Mouse (Mus musculus): ENCODE measurements around the gene Bgn. TPM values are rescaled to one million over a fixed set of nuclear protein-coding genes. Genes with fewer than 3 reads are reported as not detected.

The Bgn gene
- total RNA-seq (2012; rRNA removed): not detected in 2 replicates
- total RNA-seq (2014; rRNA removed): not detected in 2 replicates
- not detected in 2 replicates for polyA plus RNA-seq (2012; ENCODE audit: insufficient read length, low read depth)

- Histone ChIP-seq H3K9me3 (replicated peaks; ENCODE audit: low read length) (no peaks in the 10 kb centered on the region), H3K4me1 (ENCODE audit: control insufficient read depth in 1 of 2, insufficient read depth in 2 of 2) (peaks cover 0 to 16% of the 10 kb centered on the region in 2 experiments; a peak in 2 of 4 replicates), H3K4me2 (ENCODE audit: insufficient read depth, low read depth, poor library complexity, severe bottlenecking) (no peak within 1 kb of the TSS), H3K27ac (ENCODE audit: insufficient read depth, low read depth) (no peak within 1 kb of the TSS), H3K36me3 (replicated peaks in 1 of 2; ENCODE audit: control insufficient read depth in 1 of 2, insufficient read depth in 1 of 2, low read length in 1 of 2) (no peaks in the 10 kb centered on the region), H3K4me3 (replicated peaks in 1 of 3; ENCODE audit: low read depth in 2 of 3, low read length in 2 of 3, poor library complexity in 1 of 3) (no peak within 1 kb of the TSS), H3K9ac (ENCODE audit: insufficient read depth, low read depth) (no peak within 1 kb of the TSS), H3K79me2 (replicated peaks; ENCODE audit: control insufficient read depth, extremely low read depth, insufficient read depth, poor library complexity, severe bottlenecking) (no peaks in the 10 kb centered on the region), H3K27me3 (replicated peaks) (no peaks in the 10 kb centered on the region)
- in situ Hi-C loops (cut with MboI; ENCODE audit: low pct_ligation_motif_present, low pct_unique_long_range_greater_than_20kb, low sequenced_read_pairs) (no loop called here), dilution Hi-C loops (cut with MboI; ENCODE audit: extremely low pct_ligation_motif_present, extremely low pct_unique_long_range_greater_than_20kb, low sequenced_read_pairs) (no loop called here)
- TF ChIP-seq EP300 (IDR thresholded peaks at IDR 0.05; ENCODE audit: low read length): no peak
- TF ChIP-seq MAZ (IDR thresholded peaks at IDR 0.05; ENCODE audit: low read depth, low read length): no peak
- no peak for TF ChIP-seq ETS1 (conservative IDR thresholded peaks at IDR 0.05; ENCODE audit: low read depth, low read length)
- no peak for TF ChIP-seq E2F4 (IDR thresholded peaks at IDR 0.05; ENCODE audit: insufficient replicate concordance, low read depth, low read length)
- TF ChIP-seq POLR2A (IDR thresholded peaks at IDR 0.05; ENCODE audit: low read depth, low read length): no peak
- TF ChIP-seq RCOR1 (conservative IDR thresholded peaks at IDR 0.05; ENCODE audit: low read depth, low read length): no peak
- no peak for TF ChIP-seq USF1 (IDR thresholded peaks at IDR 0.05; ENCODE audit: low read depth, low read length)
- no peak for TF ChIP-seq RAD21 (IDR thresholded peaks at IDR 0.05; ENCODE audit: low read depth, low read length)
- TF ChIP-seq ELF1 (IDR thresholded peaks at IDR 0.05; ENCODE audit: low read depth, low read length): no peak
- no peak for TF ChIP-seq PAX5 (IDR thresholded peaks at IDR 0.05; ENCODE audit: low read length)
- TF ChIP-seq BHLHE40 (IDR thresholded peaks at IDR 0.05; ENCODE audit: low read depth, low read length): no peak
- DNase-seq (ENCODE audit: extremely low read depth): no peak
These were observed at the start of gene Bgn for GRCm38 (mm10) chrX:73483484-73483810. Bgn (plus strand) TSS chrX:73483602.

- no peak for DNase-seq (ENCODE audit: extremely low read depth)
- H3K27ac ChIP-seq (ENCODE audit: insufficient read depth, low read depth): no peak within 1 kb of the TSS
- H3K27me3 ChIP-seq (replicated peaks): no peaks in the 10 kb centered on the region
- H3K9ac ChIP-seq (ENCODE audit: insufficient read depth, low read depth): no peak within 1 kb of the TSS
- no peaks in the 10 kb centered on the region for H3K79me2 ChIP-seq (replicated peaks; ENCODE audit: control insufficient read depth, extremely low read depth, insufficient read depth, poor library complexity, severe bottlenecking)
- dilution Hi-C loops (cut with MboI; ENCODE audit: extremely low pct_ligation_motif_present, extremely low pct_unique_long_range_greater_than_20kb, low sequenced_read_pairs) (no loop called here), in situ Hi-C loops (cut with MboI; ENCODE audit: low pct_ligation_motif_present, low pct_unique_long_range_greater_than_20kb, low sequenced_read_pairs) (loop anchor here (25.0 kb wide), 1 partner anchor 423 kb away; no protein-coding TSS in a partner anchor)
- TF ChIP-seq ZNF384 (IDR thresholded peaks at IDR 0.05; ENCODE audit: low read depth, low read length): no peak
- TF ChIP-seq MYC (IDR thresholded peaks at IDR 0.05; ENCODE audit: low read depth, low read length): no peak
- TF ChIP-seq E2F4 (IDR thresholded peaks at IDR 0.05; ENCODE audit: insufficient replicate concordance, low read depth, low read length): no peak
- TF ChIP-seq MAX (IDR thresholded peaks at IDR 0.05; ENCODE audit: low read length): no peak
- TF ChIP-seq ZC3H11A (IDR thresholded peaks at IDR 0.05; ENCODE audit: low read depth, low read length): no peak
- no peak for TF ChIP-seq MXI1 (IDR thresholded peaks at IDR 0.05; ENCODE audit: low read depth, low read length)
- TF ChIP-seq SIN3A (IDR thresholded peaks at IDR 0.05; ENCODE audit: low read length): no peak
- TF ChIP-seq UBTF (IDR thresholded peaks at IDR 0.05; ENCODE audit: low read depth, low read length): no peak
- TF ChIP-seq JUN (IDR thresholded peaks at IDR 0.05; ENCODE audit: insufficient read depth, low read depth, low read length): no peak
- no peak for TF ChIP-seq JUND (conservative IDR thresholded peaks at IDR 0.05; ENCODE audit: low read depth, low read length)
- TF ChIP-seq MAZ (IDR thresholded peaks at IDR 0.05; ENCODE audit: low read depth, low read length): no peak
- TF ChIP-seq MEF2A (IDR thresholded peaks at IDR 0.05; ENCODE audit: borderline replicate concordance, low read depth, low read length): no peak
- no peak for TF ChIP-seq USF1 (IDR thresholded peaks at IDR 0.05; ENCODE audit: low read depth, low read length)
- no peak for TF ChIP-seq GABPA (IDR thresholded peaks at IDR 0.05; ENCODE audit: insufficient replicate concordance, low read depth, low read length)
- TF ChIP-seq SMC3 (IDR thresholded peaks at IDR 0.05; ENCODE audit: low read depth, low read length): no peak
- no peak for TF ChIP-seq NELFE (IDR thresholded peaks at IDR 0.05; ENCODE audit: low read depth, low read length)
- TF ChIP-seq ELF1 (IDR thresholded peaks at IDR 0.05; ENCODE audit: low read depth, low read length): no peak
- TF ChIP-seq RCOR1 (conservative IDR thresholded peaks at IDR 0.05; ENCODE audit: low read depth, low read length): no peak
- no peak for TF ChIP-seq KAT2A (IDR thresholded peaks at IDR 0.05; ENCODE audit: insufficient replicate concordance, low read length)
- no peak for TF ChIP-seq IRF4 (IDR thresholded peaks at IDR 0.05; ENCODE audit: low read depth, low read length)
- peaks cover 5 to 37% of the 10 kb centered on the region in 2 experiments for H3K36me3 ChIP-seq (replicated peaks in 1 of 2; ENCODE audit: control insufficient read depth in 1 of 2, insufficient read depth in 1 of 2, low read length in 1 of 2)
- no peaks in the 10 kb centered on the region for H3K4me1 ChIP-seq (ENCODE audit: control insufficient read depth in 1 of 2, insufficient read depth in 2 of 2)
- H3K9me3 ChIP-seq (replicated peaks; ENCODE audit: low read length): no peaks in the 10 kb centered on the region
- H3K4me3 ChIP-seq (replicated peaks in 1 of 3; ENCODE audit: low read depth in 2 of 3, low read length in 2 of 3, poor library complexity in 1 of 3): no peak within 1 kb of the TSS
- no peak within 1 kb of the TSS for H3K4me2 ChIP-seq (ENCODE audit: insufficient read depth, low read depth, poor library complexity, severe bottlenecking)
These were observed 48.1 kb upstream of the Bgn start, which contains the start of gene Trex2 for GRCm38 (mm10) chrX:73435252-73435651. Trex2 (minus strand) TSS chrX:73435344.
